In genomic region chr9:21721036-21721435, GRCm38 (mm10) we compare ENCODE assay signal across 15 mouse cellular contexts. TPM values are rescaled to one million over a fixed set of nuclear protein-coding genes. Genes with fewer than 3 reads are reported as not detected.
A peak's percentile ranks its signal among the peaks of the same experiment; 100 is the strongest.
DNase-seq lines count a peak whose midpoint lies in the region; ATAC-seq lines count a peak whose summit lies in the region.
"Had no signal": no experiment of that assay in that cellular context is flagged by ENCODE, and none has a peak within 500 bp of the region (broad histone marks: within the 10 kb centered on the region; RNA-seq: fewer than 3 reads in every experiment).

No protein-coding gene starts in this region.

- DNase-seq in heart, embryonic 10.5 days (ENCODE audit: low spot score) = no peak
- peak; percentile 48 for DNase-seq in NIH3T3 (ENCODE audit: low read depth)
- DNase-seq in embryonic facial prominence, embryonic 14.5 days (ENCODE audit: low spot score) = peak; percentile 20
- DNase-seq in right cerebral cortex, postnatal 25 days = no peak
- DNase-seq in urinary bladder, adult 18-20 months (ENCODE audit: low spot score in 2 of 2) = no peak
- DNase-seq: cerebellum, adult 11 months; kidney, adult 9 months; lung, embryonic 14.5 days; retina, postnatal 1 day; spleen, adult 18-20 months; thymus, postnatal 36 days had no signal

- ATAC-seq in heart, embryonic 11.5 days (replicated peaks; ENCODE audit: insufficient number of reproducible peaks, low FRiP score, low TSS enrichment) = no peak
- no peak for ATAC-seq in embryonic facial prominence, embryonic 14.5 days (ENCODE audit: low read depth)
- ATAC-seq in intestine, embryonic 16.5 days = no peak
- ATAC-seq in forebrain, embryonic 12.5 days (ENCODE audit: low FRiP score) = no peak

- no peaks in the 10 kb centered on the region for H3K27me3 ChIP-seq in heart, embryonic 10.5 days (ENCODE audit: insufficient read depth, poor library complexity, severe bottlenecking)
- no peaks in the 10 kb centered on the region for H3K27me3 ChIP-seq in heart, embryonic 11.5 days (ENCODE audit: control insufficient read depth, insufficient read depth, low read length)
- no peaks in the 10 kb centered on the region for H3K27me3 ChIP-seq in embryonic facial prominence, embryonic 14.5 days (replicated peaks; ENCODE audit: control insufficient read depth, insufficient read depth, low read length)
- H3K27me3 ChIP-seq in intestine, embryonic 16.5 days (replicated peaks; ENCODE audit: control insufficient read depth, insufficient read depth, low read length) = no peaks in the 10 kb centered on the region
- H3K27me3 ChIP-seq in forebrain, embryonic 12.5 days = no peaks in the 10 kb centered on the region
- H3K27me3 ChIP-seq: hindbrain, embryonic 15.5 days had no signal

- H3K4me1 ChIP-seq in heart, embryonic 10.5 days = peaks cover 33% of the 10 kb centered on the region
- peaks cover 19% of the 10 kb centered on the region for H3K4me1 ChIP-seq in heart, embryonic 11.5 days (ENCODE audit: control insufficient read depth, insufficient read depth, low read length)
- H3K4me1 ChIP-seq in embryonic facial prominence, embryonic 14.5 days (ENCODE audit: control insufficient read depth, insufficient read depth, low read length) = peaks cover 7% of the 10 kb centered on the region
- peaks cover 19% of the 10 kb centered on the region; the same call in 1 of the 2 replicates for H3K4me1 ChIP-seq in intestine, embryonic 16.5 days (ENCODE audit: control insufficient read depth, insufficient read depth, low read length)
- H3K4me1 ChIP-seq in forebrain, embryonic 12.5 days = peaks cover 24% of the 10 kb centered on the region

- no peak overlapping the region for H3K4me3 ChIP-seq in heart, embryonic 10.5 days
- H3K4me3 ChIP-seq in heart, embryonic 11.5 days (ENCODE audit: low read depth, low read length) = no peak overlapping the region
- H3K4me3 ChIP-seq in embryonic facial prominence, embryonic 14.5 days (ENCODE audit: low read depth, low read length) = no peak overlapping the region
- no peak overlapping the region for H3K4me3 ChIP-seq in intestine, embryonic 16.5 days (ENCODE audit: low read length)
- H3K4me3 ChIP-seq in forebrain, embryonic 12.5 days (replicated peaks) = no peak overlapping the region
- H3K4me3 ChIP-seq: hindbrain, embryonic 15.5 days had no signal

- H3K36me3 ChIP-seq in heart, embryonic 10.5 days = 0 out of 2 replicates have a peak, but pooled peaks cover 3% of the 10 kb centered on the region
- no peaks in the 10 kb centered on the region for H3K36me3 ChIP-seq in heart, embryonic 11.5 days (ENCODE audit: control insufficient read depth, insufficient read depth, low read length)
- H3K36me3 ChIP-seq in embryonic facial prominence, embryonic 14.5 days (ENCODE audit: control insufficient read depth, insufficient read depth, low read length) = no peaks in the 10 kb centered on the region
- H3K36me3 ChIP-seq in intestine, embryonic 16.5 days (ENCODE audit: control insufficient read depth, insufficient read depth, low read length) = no peaks in the 10 kb centered on the region
- peaks cover 10% of the 10 kb centered on the region for H3K36me3 ChIP-seq in forebrain, embryonic 12.5 days (replicated peaks)
- H3K36me3 ChIP-seq: hindbrain, embryonic 15.5 days had no signal

- H3K9ac ChIP-seq in heart, embryonic 11.5 days (ENCODE audit: low read depth, low read length) = no peak overlapping the region
- H3K9ac ChIP-seq in embryonic facial prominence, embryonic 14.5 days (ENCODE audit: low read depth, low read length) = no peak overlapping the region
- H3K9ac ChIP-seq in intestine, embryonic 16.5 days (ENCODE audit: low read depth, low read length) = no peak overlapping the region
- no peak overlapping the region for H3K9ac ChIP-seq in forebrain, embryonic 12.5 days
- H3K9ac ChIP-seq: hindbrain, embryonic 15.5 days; lung, embryonic 14.5 days had no signal

- H3K4me2 ChIP-seq in heart, embryonic 11.5 days = no peak overlapping the region
- H3K4me2 ChIP-seq in embryonic facial prominence, embryonic 14.5 days (ENCODE audit: low read depth, low read length) = no peak overlapping the region
- no peak overlapping the region for H3K4me2 ChIP-seq in intestine, embryonic 16.5 days (ENCODE audit: low read depth, low read length)
- H3K4me2 ChIP-seq in forebrain, embryonic 12.5 days = no peak overlapping the region
- H3K4me2 ChIP-seq: hindbrain, embryonic 15.5 days; lung, embryonic 14.5 days had no signal

- H3K27ac ChIP-seq in heart, embryonic 10.5 days = peak overlapping the region; percentile 94
- H3K27ac ChIP-seq in heart, embryonic 11.5 days (ENCODE audit: low read depth, low read length) = no peak overlapping the region
- no peak overlapping the region for H3K27ac ChIP-seq in embryonic facial prominence, embryonic 14.5 days (replicated peaks; ENCODE audit: low read depth, low read length)
- H3K27ac ChIP-seq in intestine, embryonic 16.5 days (ENCODE audit: low read length) = peak overlapping the region; percentile 60
- no peak overlapping the region for H3K27ac ChIP-seq in forebrain, embryonic 12.5 days
- H3K27ac ChIP-seq: hindbrain, embryonic 15.5 days had no signal

- 53% methylated on average over 2 of the region's 2 CpGs for WGBS in heart, embryonic 10.5 days
- WGBS in heart, embryonic 11.5 days (ENCODE audit: insufficient replicate concordance) = 71% methylated on average over 2 of the region's 2 CpGs
- 75% methylated on average over 2 of the region's 2 CpGs for WGBS in embryonic facial prominence, embryonic 14.5 days
- 65% methylated on average over 2 of the region's 2 CpGs for WGBS in intestine, embryonic 16.5 days
- WGBS in forebrain, embryonic 12.5 days = 77% methylated on average over 2 of the region's 2 CpGs

- H3K9me3 ChIP-seq in heart, embryonic 10.5 days = no peaks in the 10 kb centered on the region
- no peaks in the 10 kb centered on the region for H3K9me3 ChIP-seq in heart, embryonic 11.5 days (replicated peaks; ENCODE audit: control insufficient read depth, low read length)
- H3K9me3 ChIP-seq in embryonic facial prominence, embryonic 14.5 days (ENCODE audit: control insufficient read depth, low read length) = no peaks in the 10 kb centered on the region
- H3K9me3 ChIP-seq in intestine, embryonic 16.5 days (ENCODE audit: control insufficient read depth, low read length) = no peaks in the 10 kb centered on the region
- no peaks in the 10 kb centered on the region for H3K9me3 ChIP-seq in forebrain, embryonic 12.5 days
- H3K9me3 ChIP-seq: hindbrain, embryonic 15.5 days had no signal

RNA-seq across cellular contexts. Expression of gene Ldlr, which starts 2.2 kb away (rescaled TPM):
- polyA plus RNA-seq in heart, embryonic 10.5 days (2016; fragmentation: Nextera tagmentation; extraction: Ambion mirVana) = 36.6 and 42.9 TPM in 2 replicates
- 11.1 and 16.0 TPM in 2 replicates for polyA plus RNA-seq in heart, embryonic 11.5 days (2014; fragmentation: Nextera tagmentation; extraction: Ambion mirVana)
- polyA plus RNA-seq in embryonic facial prominence, embryonic 14.5 days (2014; fragmentation: Nextera tagmentation; extraction: Ambion mirVana) = 13.9 and 14.1 TPM in 2 replicates
- 86.7 and 88.2 TPM in 2 replicates for polyA plus RNA-seq in intestine, embryonic 16.5 days (2015; fragmentation: Nextera tagmentation; extraction: Ambion mirVana)
- 34.1 and 40.3 TPM in 2 replicates for polyA plus RNA-seq in forebrain, embryonic 12.5 days (2016; fragmentation: Nextera tagmentation; extraction: Ambion mirVana)

RNA-seq across cellular contexts. Expression of gene Spc24, which starts 39.1 kb away (rescaled TPM):
- 112 and 160 TPM in 2 replicates for polyA plus RNA-seq in heart, embryonic 10.5 days (2016; fragmentation: Nextera tagmentation; extraction: Ambion mirVana)
- 90.5 and 103 TPM in 2 replicates for polyA plus RNA-seq in heart, embryonic 11.5 days (2014; fragmentation: Nextera tagmentation; extraction: Ambion mirVana)
- polyA plus RNA-seq in embryonic facial prominence, embryonic 14.5 days (2014; fragmentation: Nextera tagmentation; extraction: Ambion mirVana) = 70.4 and 81.9 TPM in 2 replicates
- polyA plus RNA-seq in intestine, embryonic 16.5 days (2015; fragmentation: Nextera tagmentation; extraction: Ambion mirVana) = 85.5 and 106 TPM in 2 replicates
- polyA plus RNA-seq in forebrain, embryonic 12.5 days (2016; fragmentation: Nextera tagmentation; extraction: Ambion mirVana) = 112 and 118 TPM in 2 replicates

Comparison
In these comparisons a context has a peak if more than half of its experiments do, and no peak if none do; other contexts are left out.
1. H3K27ac ChIP-seq: peak in heart, embryonic 10.5 days (single experiment) and intestine, embryonic 16.5 days (single experiment); none in heart, embryonic 11.5 days (single experiment), embryonic facial prominence, embryonic 14.5 days (single experiment) and forebrain, embryonic 12.5 days (single experiment).
2. DNase-seq: peak in NIH3T3 (single experiment) and embryonic facial prominence, embryonic 14.5 days (single experiment); none in heart, embryonic 10.5 days (single experiment), right cerebral cortex, postnatal 25 days (single experiment) and urinary bladder, adult 18-20 months (0 of 2).